Mouse (Mus musculus) hindbrain, postnatal 0 days (tissue): ENCODE data around the gene Zfp9. TPM values are rescaled to one million over a fixed set of nuclear protein-coding genes. Genes with fewer than 3 reads are reported as not detected.

Experiments
- ATAC-seq: fragments of 200-750 bp; cut with Nextera tagmentation; 2 replicates; pipeline ENCODE4 v1.8.0; 2017; ENCODE audit warnings: mild to moderate bottlenecking, moderate TSS enrichment, moderate library complexity
- DNase-seq: peaks from one replicate; pipeline ENCODE4 v3.0.0-alpha.2; 2015; ENCODE audit warnings: low spot score
- H3K27ac ChIP-seq: fragments of 300-500 bp; sonication (generic); 2 replicates; pipeline ENCODE4 v1.5.1; 2014; ENCODE audit warnings: mild to moderate bottlenecking
- H3K27me3 ChIP-seq: fragments of 300-500 bp; sonication (generic); 2 replicates; pipeline ENCODE4 v1.6.1; 2014; ENCODE audit warnings: low read length, mixed read lengths; ENCODE audit not compliant: insufficient read depth
- H3K36me3 ChIP-seq: fragments of 300-500 bp; sonication (generic); 2 replicates; pipeline ENCODE4 v1.6.1; 2014; ENCODE audit warnings: low read length, mixed read lengths; ENCODE audit not compliant: insufficient read depth
- H3K4me1 ChIP-seq: fragments of 300-500 bp; sonication (generic); 2 replicates; pipeline ENCODE4 v1.6.1; 2014; ENCODE audit warnings: antibody characterized with exemption, low read length, mixed read lengths; ENCODE audit not compliant: insufficient read depth
- H3K4me2 ChIP-seq: fragments of 300-500 bp; sonication (generic); 2 replicates; pipeline ENCODE4 v1.6.1; 2014; ENCODE audit warnings: low read depth, mild to moderate bottlenecking, low read length, moderate library complexity, mixed read lengths
- H3K4me3 ChIP-seq: fragments of 300-500 bp; sonication (generic); 2 replicates; pipeline ENCODE4 v1.5.1; 2014; ENCODE audit warnings: low read length
- H3K9ac ChIP-seq: fragments of 300-500 bp; sonication (generic); replicated peaks from 2 replicates; pipeline ENCODE4 v1.6.1; 2014; ENCODE audit warnings: mild to moderate bottlenecking, low read length, moderate library complexity, mixed read lengths
- H3K9me3 ChIP-seq: fragments of 300-500 bp; sonication (generic); 2 replicates; pipeline ENCODE4 v1.6.1; 2016; ENCODE audit warnings: low read length, mixed read lengths
- CTCF ChIP-seq: IDR thresholded peaks from 2 replicates; pipeline ENCODE4 v1.5.1; 2016; ENCODE audit warnings: antibody characterized with exemption, control low read depth, low read depth
- WGBS: fragments of 180-500 bp; shearing (Covaris S2); extraction: QIAGEN DNeasy Blood & Tissue Kit; methylation state at CpG from one replicate; pipeline ENCODE4 v1.1.7; 2014; 5-methylcytosine and 5-hydroxymethylcytosine counted together
- polyA plus RNA-seq: library from polyadenylated mRNA; unstranded; fragments of >200 nt; fragmentation: Nextera tagmentation; extraction: Ambion mirVana; gene quantifications from 2 replicates; pipeline ENCODE4 v1.2.1, GENCODE M21; 2015
- total RNA-seq: library from RNA; depleted of rRNA; stranded (reverse); fragments of >200 nt; gene quantifications from 2 replicates; pipeline ENCODE4 v1.2.3, GENCODE M21; 2014; rRNA removed

The Zfp9 gene
- total RNA-seq (15.5 and 16.7 TPM in 2 replicates), polyA plus RNA-seq (7.8 and 8.5 TPM in 2 replicates)

GRCm38 (mm10) chr6:118478957-118479708, at the start of gene Zfp9:
Gene Zfp9, minus strand, starts transcription at chr6:118479320.
- DNase-seq (peak; percentile 93), ATAC-seq (peak; percentile 94)
- H3K4me2 ChIP-seq, result peak within 1 kb of the TSS; percentile 74
- peak within 1 kb of the TSS; percentile 93 for H3K27ac ChIP-seq
- peaks cover 7% of the 10 kb centered on the region; the same call in 1 of the 2 replicates for H3K36me3 ChIP-seq
- H3K9me3 ChIP-seq, result no peaks in the 10 kb centered on the region
- H3K9ac ChIP-seq, result peak within 1 kb of the TSS; percentile 68
- peak within 1 kb of the TSS; percentile 59 for H3K4me3 ChIP-seq
- TF ChIP-seq CTCF, result no peak
- peaks cover 12% of the 10 kb centered on the region; the same call in 1 of the 2 replicates for H3K4me1 ChIP-seq
- WGBS, result under 1% methylated on average over 48 of the region's 57 CpGs
- no peaks in the 10 kb centered on the region for H3K27me3 ChIP-seq

GRCm38 (mm10) chr6:118520668-118521067, 41.5 kb upstream of the Zfp9 start:
- H3K4me3 ChIP-seq, result no peak overlapping the region
- no peaks in the 10 kb centered on the region for H3K27me3 ChIP-seq
- no peak overlapping the region for H3K4me2 ChIP-seq
- H3K9ac ChIP-seq, result no peak overlapping the region
- H3K9me3 ChIP-seq, result no peaks in the 10 kb centered on the region
- no peaks in the 10 kb centered on the region for H3K4me1 ChIP-seq
- H3K36me3 ChIP-seq, result peaks cover 68% of the 10 kb centered on the region
- no peak for TF ChIP-seq CTCF
- ATAC-seq (no peak), DNase-seq (no peak)
- 94% methylated on average over 7 of the region's 7 CpGs for WGBS
- no peak overlapping the region for H3K27ac ChIP-seq

- Histone ChIP-seq H3K9me3 (no peaks in the 10 kb centered on the region), H3K27me3 (no peaks in the 10 kb centered on the region), H3K4me2 (no peak overlapping the region), H3K4me1 (no peaks in the 10 kb centered on the region), H3K9ac (no peak overlapping the region), H3K4me3 (no peak overlapping the region), H3K36me3 (peaks cover 46% of the 10 kb centered on the region), H3K27ac (no peak overlapping the region)
- DNase-seq, result no peak
- 94% methylated on average over 12 of the region's 12 CpGs for WGBS
- no peak for TF ChIP-seq CTCF
- ATAC-seq, result no peak
Measured at GRCm38 (mm10) chr6:118513335-118514012, 34.4 kb upstream of the Zfp9 start.

- Histone ChIP-seq H3K27me3 (no peaks in the 10 kb centered on the region), H3K27ac (no peak overlapping the region), H3K36me3 (peaks cover 23% of the 10 kb centered on the region), H3K4me1 (no peaks in the 10 kb centered on the region), H3K4me3 (no peak overlapping the region), H3K4me2 (no peak overlapping the region), H3K9ac (no peak overlapping the region), H3K9me3 (no peaks in the 10 kb centered on the region)
- no peak for DNase-seq
- ATAC-seq, result no peak
- TF ChIP-seq CTCF, result no peak
- 91% methylated on average over 7 of the region's 7 CpGs for whole genome bisulfite sequencing
Measured at GRCm38 (mm10) chr6:118499010-118499409, 19.9 kb upstream of the Zfp9 start.

GRCm38 (mm10) chr6:118482125-118482524, 3.0 kb upstream of the Zfp9 start:
- no peaks in the 10 kb centered on the region for H3K27me3 ChIP-seq
- DNase-seq, result no peak
- H3K36me3 ChIP-seq, result no peaks in the 10 kb centered on the region
- H3K4me2 ChIP-seq, result no peak overlapping the region
- no peak for TF ChIP-seq CTCF
- 75% methylated on average over 1 of the region's 1 CpGs for WGBS
- H3K9ac ChIP-seq, result no peak overlapping the region
- H3K4me3 ChIP-seq, result no peak overlapping the region
- no peak overlapping the region for H3K27ac ChIP-seq
- no peak for ATAC-seq
- 0 out of 2 replicates have a peak, but pooled peaks cover 7% of the 10 kb centered on the region for H3K4me1 ChIP-seq
- H3K9me3 ChIP-seq, result no peaks in the 10 kb centered on the region

GRCm38 (mm10) chr6:118477875-118478785, 990 bp downstream of the Zfp9 start:
- Histone ChIP-seq H3K9me3 (no peaks in the 10 kb centered on the region), H3K9ac (peak overlapping the region; percentile 68), H3K36me3 (peaks cover 7% of the 10 kb centered on the region; the same call in 1 of the 2 replicates), H3K4me2 (peak overlapping the region; percentile 74), H3K27ac (peak overlapping the region; percentile 93), H3K4me1 (peaks cover 12% of the 10 kb centered on the region; the same call in 1 of the 2 replicates), H3K4me3 (peak overlapping the region; percentile 59), H3K27me3 (no peaks in the 10 kb centered on the region)
- DNase-seq, result peak; percentile 32
- ATAC-seq, result 0 out of 2 replicates have a peak, but pooled peaks have one; percentile 18
- no peak for TF ChIP-seq CTCF
- 12% methylated on average over 10 of the region's 10 CpGs for WGBS
